In the genomic region with DNA sequence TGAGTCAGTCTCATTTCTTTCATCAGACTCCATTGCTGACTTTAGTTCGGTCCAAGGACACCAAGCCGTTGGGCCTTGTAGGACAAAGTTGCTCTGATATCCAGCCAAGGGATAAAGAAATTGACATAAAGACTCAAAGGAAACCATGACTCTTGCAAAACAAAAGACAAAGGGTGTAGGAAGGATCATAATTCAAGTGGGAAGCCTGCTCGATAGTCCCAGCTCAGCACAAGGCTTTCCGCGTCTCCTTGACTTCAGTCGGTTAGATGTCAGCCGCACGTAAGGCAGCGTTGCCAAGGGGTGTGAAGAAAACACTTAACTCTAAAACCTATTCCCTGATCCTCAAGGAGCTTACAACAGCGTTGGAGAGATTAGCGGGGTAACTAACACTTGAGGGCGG, we compare ENCODE assay signal across 9 mouse cellular contexts. TPM values are rescaled to one million over a fixed set of nuclear protein-coding genes. Genes with fewer than 3 reads are reported as not detected.
DNase-seq lines count a peak whose midpoint lies in the region; ATAC-seq and TF ChIP-seq lines count a peak whose summit lies in the region.
"Had no signal": no experiment of that assay in that cellular context is flagged by ENCODE, and none has a peak within 500 bp of the region (broad histone marks: within the 10 kb centered on the region; RNA-seq: fewer than 3 reads in every experiment).

No protein-coding gene starts in this region.

- H3K27ac ChIP-seq in heart, embryonic 15.5 days = peak overlapping the region; percentile 91
- no peak overlapping the region for H3K27ac ChIP-seq in cortical plate, adult 2 months (ENCODE audit: insufficient read depth, low read length)
- H3K27ac ChIP-seq in hindbrain, embryonic 11.5 days (ENCODE audit: low read depth, low read length) = no peak overlapping the region
- H3K27ac ChIP-seq in midbrain, embryonic 11.5 days (ENCODE audit: low read depth, low read length) = no peak overlapping the region

- intact Hi-C loops in heart, postnatal 10 days (cut with DNase I) = no loop called here

- H3K9me3 ChIP-seq in heart, embryonic 15.5 days (replicated peaks) = no peaks in the 10 kb centered on the region; the same call in 1 of the 2 replicates
- H3K9me3 ChIP-seq in hindbrain, embryonic 11.5 days (ENCODE audit: control insufficient read depth, low read length) = no peaks in the 10 kb centered on the region
- no peaks in the 10 kb centered on the region for H3K9me3 ChIP-seq in midbrain, embryonic 11.5 days (ENCODE audit: control insufficient read depth, low read length)

- no peak for DNase-seq in heart, postnatal 10 days
- DNase-seq in hindbrain, embryonic 11.5 days (ENCODE audit: low spot score) = no peak
- no peak for DNase-seq in midbrain, embryonic 11.5 days (ENCODE audit: low spot score, missing footprints)
- DNase-seq in cerebellum, postnatal 4 days (ENCODE audit: low spot score in 2 of 2) = no peak
- DNase-seq in layer of hippocampus, postnatal 36 days = no peak
- DNase-seq in cerebellum, adult 9-11 months = no peak

- peaks cover 11% of the 10 kb centered on the region; the same call in 1 of the 2 replicates for H3K4me1 ChIP-seq in heart, embryonic 15.5 days (replicated peaks)
- H3K4me1 ChIP-seq in cortical plate, adult 2 months (ENCODE audit: control insufficient read depth, insufficient read depth, low read length) = no peaks in the 10 kb centered on the region
- no peaks in the 10 kb centered on the region for H3K4me1 ChIP-seq in hindbrain, embryonic 11.5 days (replicated peaks; ENCODE audit: control insufficient read depth, insufficient read depth, low read length)
- 0 out of 2 replicates have a peak, but pooled peaks cover 3% of the 10 kb centered on the region for H3K4me1 ChIP-seq in midbrain, embryonic 11.5 days (ENCODE audit: control insufficient read depth, insufficient read depth, low read length)

- no peak for TF ChIP-seq CTCF in cortical plate, adult 2 months (IDR thresholded peaks at IDR 0.05; ENCODE audit: extremely low read depth, insufficient read depth, low read length)

- WGBS in heart, embryonic 15.5 days = 77% methylated on average over 12 of the region's 12 CpGs
- 80% methylated on average over 12 of the region's 12 CpGs for WGBS in hindbrain, embryonic 11.5 days
- 61% methylated on average over 12 of the region's 12 CpGs for WGBS in midbrain, embryonic 11.5 days

- no peak for ATAC-seq in heart, embryonic 15.5 days (replicated peaks; ENCODE audit: insufficient number of reproducible peaks, insufficient read depth, low FRiP score, low read depth)
- ATAC-seq in hindbrain, embryonic 11.5 days (ENCODE audit: low FRiP score) = no peak
- no peak; the same call in 1 of the 2 replicates for ATAC-seq in midbrain, embryonic 11.5 days (ENCODE audit: low FRiP score)

- H3K4me2 ChIP-seq in heart, embryonic 15.5 days = peak overlapping the region; percentile 78
- peak overlapping the region; percentile 80 for H3K4me2 ChIP-seq in hindbrain, embryonic 11.5 days (replicated peaks; ENCODE audit: low read depth, low read length)
- H3K4me2 ChIP-seq in midbrain, embryonic 11.5 days = peak overlapping the region; percentile 85; the same call in 1 of the 2 replicates

- H3K27me3 ChIP-seq in heart, embryonic 15.5 days = no peaks in the 10 kb centered on the region
- no peaks in the 10 kb centered on the region for H3K27me3 ChIP-seq in hindbrain, embryonic 11.5 days (ENCODE audit: control insufficient read depth, insufficient read depth, low read length)
- H3K27me3 ChIP-seq in midbrain, embryonic 11.5 days (ENCODE audit: control insufficient read depth, insufficient read depth, low read length) = no peaks in the 10 kb centered on the region
- H3K27me3 ChIP-seq: Patski had no signal

- H3K9ac ChIP-seq in heart, embryonic 15.5 days = peak overlapping the region; percentile 91
- no peak overlapping the region for H3K9ac ChIP-seq in hindbrain, embryonic 11.5 days (ENCODE audit: low read depth, low read length)
- H3K9ac ChIP-seq in midbrain, embryonic 11.5 days (ENCODE audit: low read length) = peak overlapping the region; percentile 96; the same call in 1 of the 2 replicates

- H3K4me3 ChIP-seq in heart, embryonic 15.5 days = peak overlapping the region; percentile 94
- peak overlapping the region; percentile 69; the same call in 1 of the 2 replicates for H3K4me3 ChIP-seq in cortical plate, adult 2 months (ENCODE audit: insufficient read depth, low read length)
- H3K4me3 ChIP-seq in hindbrain, embryonic 11.5 days (ENCODE audit: low read depth, low read length) = peak overlapping the region; percentile 64; the same call in 1 of the 2 replicates
- H3K4me3 ChIP-seq in midbrain, embryonic 11.5 days (ENCODE audit: low read depth, low read length) = peak overlapping the region; percentile 62; the same call in 1 of the 2 replicates

- TF ChIP-seq POLR2A in cortical plate, adult 2 months (IDR thresholded peaks at IDR 0.05; ENCODE audit: extremely low read depth, insufficient read depth, low read length) = no peak

- H3K36me3 ChIP-seq in heart, embryonic 15.5 days = no peaks in the 10 kb centered on the region
- no peaks in the 10 kb centered on the region for H3K36me3 ChIP-seq in hindbrain, embryonic 11.5 days (ENCODE audit: control insufficient read depth, insufficient read depth, low read length)
- no peaks in the 10 kb centered on the region for H3K36me3 ChIP-seq in midbrain, embryonic 11.5 days (ENCODE audit: control insufficient read depth, insufficient read depth, low read length)

RNA-seq across cellular contexts. Expression of a gene that starts 0.5 kb away (rescaled TPM):
- 6.2 and 6.5 TPM in 2 replicates for polyA plus RNA-seq in heart, embryonic 15.5 days (2015; fragmentation: Nextera tagmentation; extraction: Ambion mirVana)
- 1 to 10 TPM; 7.0 to 7.2 TPM for total RNA-seq in heart, postnatal 10 days (2021)
- 9.5 and 10.1 TPM in 2 replicates for polyA plus RNA-seq in cortical plate, adult 2 months (2012; rRNA removed)
- polyA plus RNA-seq in hindbrain, embryonic 11.5 days (2014; fragmentation: Nextera tagmentation; extraction: Ambion mirVana) = 10.4 and 11.4 TPM in 2 replicates
- polyA plus RNA-seq in midbrain, embryonic 11.5 days (2014; fragmentation: Nextera tagmentation; extraction: Ambion mirVana) = 11.1 TPM in 2 replicates
- total RNA-seq in layer of hippocampus, postnatal 36 days (2021) = 1 to 10 TPM; 5.6 to 6.0 TPM
